Mouse (Mus musculus): ENCODE data around the gene Kat7. TPM values are rescaled to one million over a fixed set of nuclear protein-coding genes. Genes with fewer than 3 reads are reported as not detected.
A peak's percentile ranks its signal among the peaks of the same experiment; 100 is the strongest.

Gene Kat7
- total RNA-seq, 4 experiments from 2014 or later, result 50.4 to 86.8 (median 73.7) TPM

- DNase-seq, result no peak
Observed at GRCm38 (mm10) chr11:95276056-95276455, 34.0 kb downstream of the Kat7 start.

- no peak for DNase-seq
Observed at GRCm38 (mm10) chr11:95274613-95275012, 35.4 kb downstream of the Kat7 start.

GRCm38 (mm10) chr11:95273661-95274060 lies 36.4 kb downstream of the Kat7 start:
- no peak for DNase-seq

- peak; percentile 47 for DNase-seq
Observed at GRCm38 (mm10) chr11:95266540-95267245, 43.4 kb downstream of the Kat7 start.

- no peak for DNase-seq
Observed at GRCm38 (mm10) chr11:95264455-95265013, 45.5 kb downstream of the Kat7 start.

GRCm38 (mm10) chr11:95263816-95264454 lies 46.1 kb downstream of the Kat7 start:
- no peak for DNase-seq

GRCm38 (mm10) chr11:95261178-95261751 lies 48.8 kb downstream of the Kat7 start, which contains the start of gene Tac4:
Gene Tac4, plus strand, starts transcription at chr11:95261529.
- DNase-seq, result no peak

GRCm38 (mm10) chr11:95259088-95259849 lies 50.8 kb downstream of the Kat7 start:
- DNase-seq, result peak; percentile 84

- peak; percentile 75 for DNase-seq
Observed at GRCm38 (mm10) chr11:95258490-95258889, 51.6 kb downstream of the Kat7 start.

- no peak for DNase-seq
Observed at GRCm38 (mm10) chr11:95257930-95258329, 52.1 kb downstream of the Kat7 start.

- DNase-seq, result no peak
Observed at GRCm38 (mm10) chr11:95255747-95256146, 54.3 kb downstream of the Kat7 start.

- DNase-seq, result no peak
Observed at GRCm38 (mm10) chr11:95254165-95254564, 55.9 kb downstream of the Kat7 start.

GRCm38 (mm10) chr11:95252104-95252503 lies 57.9 kb downstream of the Kat7 start:
- DNase-seq, result no peak

GRCm38 (mm10) chr11:95251295-95251694 lies 58.8 kb downstream of the Kat7 start:
- DNase-seq, result peak; percentile 32

GRCm38 (mm10) chr11:95250110-95250509 lies 59.9 kb downstream of the Kat7 start:
- no peak for DNase-seq

GRCm38 (mm10) chr11:95247065-95247464 lies 63.0 kb downstream of the Kat7 start:
- no peak for DNase-seq

GRCm38 (mm10) chr11:95245456-95245855 lies 64.6 kb downstream of the Kat7 start:
- no peak for DNase-seq

- no peak for DNase-seq
Observed at GRCm38 (mm10) chr11:95242653-95243052, 67.4 kb downstream of the Kat7 start.

- DNase-seq, result no peak
Observed at GRCm38 (mm10) chr11:95238477-95238876, 71.6 kb downstream of the Kat7 start.

- DNase-seq, result no peak
Observed at GRCm38 (mm10) chr11:95232329-95232696, 77.7 kb downstream of the Kat7 start.

- peak; percentile 25 for DNase-seq
Observed at GRCm38 (mm10) chr11:95231688-95232328, 78.2 kb downstream of the Kat7 start.

- DNase-seq, result no peak
Observed at GRCm38 (mm10) chr11:95227467-95227866, 82.6 kb downstream of the Kat7 start.

All from adrenal gland, adult 8-10 months (tissue).